Comparison of ENCODE assay signal across 8 mouse cellular contexts in genomic region chr5:115564737-115565393, GRCm38 (mm10). TPM values are rescaled to one million over a fixed set of nuclear protein-coding genes. Genes with fewer than 3 reads are reported as not detected.
DNase-seq lines count a peak whose midpoint lies in the region; ATAC-seq and TF ChIP-seq lines count a peak whose summit lies in the region.

Gcn1l1 (plus strand) TSS chr5:115565254.

- H3K4me3 ChIP-seq in heart, embryonic 13.5 days: peak within 1 kb of the TSS; percentile 98
- peak within 1 kb of the TSS; percentile 94 for H3K4me3 ChIP-seq in kidney, postnatal 0 days (replicated peaks; ENCODE audit: low read depth, low read length)
- peak within 1 kb of the TSS; percentile 94 for H3K4me3 ChIP-seq in liver, embryonic 12.5 days

- peak; percentile 90 for ATAC-seq in CD4-positive, CD25-positive, alpha-beta regulatory T cell, adult 4 months
- ATAC-seq in erythroid progenitor cell, adult 5-6 weeks (replicated peaks; ENCODE audit: low FRiP score, poor library complexity, severe bottlenecking): peak; percentile 74
- peak; percentile 74 for ATAC-seq in heart, embryonic 13.5 days (ENCODE audit: extremely low read depth, insufficient number of reproducible peaks, low FRiP score, low TSS enrichment)
- ATAC-seq in kidney, postnatal 0 days (replicated peaks; ENCODE audit: low FRiP score, low read depth): peak; percentile 80
- peak; percentile 80 for ATAC-seq in liver, embryonic 12.5 days

- H3K9me3 ChIP-seq in heart, embryonic 13.5 days: no peaks in the 10 kb centered on the region
- no peaks in the 10 kb centered on the region for H3K9me3 ChIP-seq in kidney, postnatal 0 days (replicated peaks; ENCODE audit: low read length)
- no peaks in the 10 kb centered on the region for H3K9me3 ChIP-seq in liver, embryonic 12.5 days (replicated peaks)

- H3K4me1 ChIP-seq in heart, embryonic 13.5 days: peaks cover 78% of the 10 kb centered on the region
- H3K4me1 ChIP-seq in kidney, postnatal 0 days (replicated peaks; ENCODE audit: insufficient read depth, low read length): peaks cover 36% of the 10 kb centered on the region
- peaks cover 89% of the 10 kb centered on the region for H3K4me1 ChIP-seq in liver, embryonic 12.5 days

- TF ChIP-seq CTCF in brain, embryonic 14.5 days (IDR thresholded peaks at IDR 0.05; ENCODE audit: borderline replicate concordance, extremely low read depth, insufficient read depth, insufficient read length): no peak
- peak; percentile 56; the same call in 1 of the 2 replicates for TF ChIP-seq CTCF in kidney, postnatal 0 days (IDR thresholded peaks at IDR 0.05; ENCODE audit: low read depth)

- H3K27me3 ChIP-seq in heart, embryonic 13.5 days (replicated peaks): no peaks in the 10 kb centered on the region
- no peaks in the 10 kb centered on the region for H3K27me3 ChIP-seq in kidney, postnatal 0 days (ENCODE audit: insufficient read depth, low read length)
- H3K27me3 ChIP-seq in liver, embryonic 12.5 days (replicated peaks): no peaks in the 10 kb centered on the region
- H3K27me3 ChIP-seq in splenic B cell, adult 2 months (ENCODE audit: control insufficient read depth, insufficient read depth, low read length, poor library complexity, severe bottlenecking): no peaks in the 10 kb centered on the region

- H3K36me3 ChIP-seq in heart, embryonic 13.5 days: peaks cover 40% of the 10 kb centered on the region
- H3K36me3 ChIP-seq in kidney, postnatal 0 days (ENCODE audit: insufficient read depth, low read length): peaks cover 27% of the 10 kb centered on the region
- H3K36me3 ChIP-seq in liver, embryonic 12.5 days: peaks cover 58% of the 10 kb centered on the region
- peaks cover 8% of the 10 kb centered on the region for H3K36me3 ChIP-seq in splenic B cell, adult 2 months (ENCODE audit: control insufficient read depth, insufficient read depth, low read length, poor library complexity, severe bottlenecking)

- 3% methylated on average over 55 of the region's 55 CpGs for WGBS in heart, embryonic 13.5 days
- 3% methylated on average over 45 of the region's 55 CpGs for WGBS in kidney, postnatal 0 days
- WGBS in liver, embryonic 12.5 days (ENCODE audit: insufficient replicate concordance): 3% methylated on average over 54 of the region's 55 CpGs

- H3K27ac ChIP-seq in heart, embryonic 13.5 days (replicated peaks): peak within 1 kb of the TSS; percentile 73
- peak within 1 kb of the TSS; percentile 72 for H3K27ac ChIP-seq in kidney, postnatal 0 days
- peak within 1 kb of the TSS; percentile 85 for H3K27ac ChIP-seq in liver, embryonic 12.5 days

- peak; percentile 81 for TF ChIP-seq POLR2A in brain, embryonic 14.5 days (IDR thresholded peaks at IDR 0.05; ENCODE audit: borderline replicate concordance, extremely low read depth, insufficient read depth, insufficient read length, poor library complexity, severe bottlenecking)

- H3K9ac ChIP-seq in heart, embryonic 13.5 days: peak within 1 kb of the TSS; percentile 98
- H3K9ac ChIP-seq in kidney, postnatal 0 days (ENCODE audit: low read depth, low read length): peak within 1 kb of the TSS; percentile 95
- peak within 1 kb of the TSS; percentile 94 for H3K9ac ChIP-seq in liver, embryonic 12.5 days

- peak within 1 kb of the TSS; percentile 84 for H3K4me2 ChIP-seq in heart, embryonic 13.5 days
- peak within 1 kb of the TSS; percentile 84 for H3K4me2 ChIP-seq in kidney, postnatal 0 days (ENCODE audit: low read length)
- H3K4me2 ChIP-seq in liver, embryonic 12.5 days: peak within 1 kb of the TSS; percentile 94

- DNase-seq in brain, embryonic 14.5 days (ENCODE audit: low read depth): peak; percentile 88
- DNase-seq in kidney, postnatal 0 days (ENCODE audit: low spot score): peak; percentile 74
- DNase-seq in naive thymus-derived CD4-positive, alpha-beta T cell, adult 2 months (ENCODE audit: low read depth): peak; percentile 73
- peak; percentile 80 for DNase-seq in splenic B cell, adult 2 months (ENCODE audit: low read depth, low spot score)

RNA-seq across cellular contexts. Expression of gene Gcn1l1, which starts in this region (rescaled TPM):
- polyA plus RNA-seq in CD4-positive, CD25-positive, alpha-beta regulatory T cell, adult 4 months (2017; shearing (Covaris generic)): 10 to 100 TPM; 25.2 to 36.2 TPM
- 43.0 and 68.7 TPM in 2 replicates for polyA plus RNA-seq in brain, embryonic 14.5 days (2012; rRNA removed)
- 9.4 and 17.6 TPM in 2 replicates for total RNA-seq in erythroid progenitor cell, adult 5-6 weeks (2015; ENCODE audit: low replicate concordance)
- total RNA-seq in erythroid progenitor cell, adult 5-6 weeks (2017; ENCODE audit: low replicate concordance): 13.7 and 14.1 TPM in 2 replicates
- polyA plus RNA-seq in heart, embryonic 13.5 days (2015; fragmentation: Nextera tagmentation; extraction: Ambion mirVana): 24.6 and 26.7 TPM in 2 replicates
- 20.7 and 24.5 TPM in 2 replicates for polyA plus RNA-seq in kidney, postnatal 0 days (2015; fragmentation: Nextera tagmentation; extraction: Ambion mirVana)
- polyA plus RNA-seq in liver, embryonic 12.5 days (2016; fragmentation: Nextera tagmentation; extraction: Ambion mirVana): 36.7 and 38.0 TPM in 2 replicates

Comparison
In these comparisons a context has a peak if more than half of its experiments do, and no peak if none do; other contexts are left out.
1. Peak in every context shown above with its lines: DNase-seq, ATAC-seq, H3K4me3 ChIP-seq and H3K27ac ChIP-seq.